Comparison of ENCODE assay signal across 23 mouse cellular contexts in genomic region chr10:91426584-91426983, GRCm38 (mm10).
A peak's percentile ranks its signal among the peaks of the same experiment; 100 is the strongest.
DNase-seq lines count a peak whose midpoint lies in the region; ATAC-seq lines count a peak whose summit lies in the region.
"Had no signal": no experiment of that assay in that cellular context is flagged by ENCODE, and none has a peak within 500 bp of the region (broad histone marks: within the 10 kb centered on the region; RNA-seq: fewer than 3 reads in every experiment).

No protein-coding gene starts in this region.

- DNase-seq in R1 (ENCODE audit: low read depth, low spot score) (peak; percentile 25), ZHBTc4 (ENCODE audit: low read depth, low spot score) (peak; percentile 28)
- no peak for DNase-seq in ovary, postnatal 10 days (ENCODE audit: low spot score)
- no peak for DNase-seq in frontal cortex, postnatal 14 days (ENCODE audit: low spot score in 2 of 2)
- DNase-seq: adrenal gland, adult 2 months; adrenal gland, postnatal 10 days; adrenal gland, postnatal 25 days; cerebellum, adult 11 months; cerebellum, adult 18-20 months; cerebellum, adult 8-10 months; cerebellum, adult 9-11 months; cerebellum, postnatal 14 days; cerebellum, postnatal 36 days; embryo, embryonic 11 days had no signal

- H3K9me3 ChIP-seq in intestine, embryonic 16.5 days (ENCODE audit: control insufficient read depth, low read length) = no peaks in the 10 kb centered on the region
- H3K9me3 ChIP-seq in midbrain, embryonic 16.5 days (replicated peaks; ENCODE audit: control insufficient read depth, low read length, poor library complexity, severe bottlenecking) = no peaks in the 10 kb centered on the region
- H3K9me3 ChIP-seq: embryonic facial prominence, embryonic 13.5 days; embryonic facial prominence, embryonic 15.5 days; forebrain, embryonic 10.5 days; forebrain, embryonic 12.5 days had no signal

- no peaks in the 10 kb centered on the region for H3K36me3 ChIP-seq in intestine, embryonic 16.5 days (ENCODE audit: control insufficient read depth, insufficient read depth, low read length)
- H3K36me3 ChIP-seq in midbrain, embryonic 16.5 days (ENCODE audit: control insufficient read depth, insufficient read depth, low read length) = no peaks in the 10 kb centered on the region
- H3K36me3 ChIP-seq: embryonic facial prominence, embryonic 13.5 days; embryonic facial prominence, embryonic 15.5 days; forebrain, embryonic 10.5 days; forebrain, embryonic 12.5 days had no signal

- H3K9ac ChIP-seq in intestine, embryonic 16.5 days (ENCODE audit: low read depth, low read length) = no peak overlapping the region
- H3K9ac ChIP-seq in midbrain, embryonic 16.5 days (ENCODE audit: low read depth, low read length) = no peak overlapping the region
- H3K9ac ChIP-seq: embryonic facial prominence, embryonic 13.5 days; embryonic facial prominence, embryonic 15.5 days; forebrain, embryonic 12.5 days had no signal

- no peak overlapping the region for H3K27ac ChIP-seq in intestine, embryonic 16.5 days (ENCODE audit: low read length)
- no peak overlapping the region for H3K27ac ChIP-seq in midbrain, embryonic 16.5 days (ENCODE audit: low read length)
- H3K27ac ChIP-seq: embryonic facial prominence, embryonic 13.5 days; embryonic facial prominence, embryonic 15.5 days; forebrain, embryonic 12.5 days had no signal

- H3K4me2 ChIP-seq in intestine, embryonic 16.5 days (ENCODE audit: low read depth, low read length) = no peak overlapping the region
- H3K4me2 ChIP-seq in midbrain, embryonic 16.5 days (ENCODE audit: low read length) = no peak overlapping the region
- H3K4me2 ChIP-seq: embryonic facial prominence, embryonic 13.5 days; embryonic facial prominence, embryonic 15.5 days; forebrain, embryonic 12.5 days had no signal

- no peaks in the 10 kb centered on the region for H3K27me3 ChIP-seq in intestine, embryonic 16.5 days (replicated peaks; ENCODE audit: control insufficient read depth, insufficient read depth, low read length)
- no peaks in the 10 kb centered on the region for H3K27me3 ChIP-seq in midbrain, embryonic 16.5 days (ENCODE audit: control insufficient read depth, insufficient read depth, low read depth, low read length)
- H3K27me3 ChIP-seq: embryonic facial prominence, embryonic 15.5 days had no signal

- peak; percentile 65 for ATAC-seq in intestine, embryonic 16.5 days
- ATAC-seq in midbrain, embryonic 16.5 days = no peak
- ATAC-seq: forebrain, embryonic 14.5 days; forebrain, embryonic 16.5 days had no signal

- no peak overlapping the region for H3K4me3 ChIP-seq in intestine, embryonic 16.5 days (ENCODE audit: low read length)
- H3K4me3 ChIP-seq in midbrain, embryonic 16.5 days (ENCODE audit: low read depth, low read length) = no peak overlapping the region
- H3K4me3 ChIP-seq: embryonic facial prominence, embryonic 13.5 days; embryonic facial prominence, embryonic 15.5 days; erythroblast, embryonic 14.5 days; forebrain, embryonic 10.5 days; forebrain, embryonic 12.5 days had no signal

- H3K4me1 ChIP-seq in intestine, embryonic 16.5 days (ENCODE audit: control insufficient read depth, insufficient read depth, low read length) = no peaks in the 10 kb centered on the region
- 0 out of 2 replicates have a peak, but pooled peaks cover 2% of the 10 kb centered on the region for H3K4me1 ChIP-seq in midbrain, embryonic 16.5 days (ENCODE audit: control insufficient read depth, insufficient read depth, low read length)
- H3K4me1 ChIP-seq: embryonic facial prominence, embryonic 15.5 days had no signal

- WGBS in intestine, embryonic 16.5 days = 64% methylated on average over 3 of the region's 3 CpGs
- 91% methylated on average over 3 of the region's 3 CpGs for WGBS in midbrain, embryonic 16.5 days

Comparison
In these comparisons a context has a peak if more than half of its experiments do, and no peak if none do; other contexts are left out.
1. DNase-seq: peak in R1 (single experiment) and ZHBTc4 (single experiment); none in ovary, postnatal 10 days (single experiment) and frontal cortex, postnatal 14 days (0 of 2).